Comparison of ENCODE assay signal across 29 mouse cellular contexts in genomic region chr13:115316681-115317080, GRCm38 (mm10).
"Had no signal": no experiment of that assay in that cellular context is flagged by ENCODE, and none has a peak within 500 bp of the region (broad histone marks: within the 10 kb centered on the region; RNA-seq: fewer than 3 reads in every experiment).

No protein-coding gene starts in this region.

- H3K4me3 ChIP-seq: left cerebral cortex, adult 2 months; limb, embryonic 13.5 days; liver, embryonic 12.5 days; liver, embryonic 13.5 days; liver, embryonic 15.5 days; lung, embryonic 15.5 days; megakaryocyte, embryonic 14.5 days; midbrain, embryonic 10.5 days; midbrain, embryonic 13.5 days; midbrain, embryonic 15.5 days; myocyte; neural tube, embryonic 12.5 days; neural tube, embryonic 13.5 days had no signal

- H3K4me2 ChIP-seq: limb, embryonic 13.5 days; liver, embryonic 11.5 days; liver, embryonic 12.5 days; liver, embryonic 13.5 days; liver, embryonic 15.5 days; lung, embryonic 14.5 days; lung, embryonic 15.5 days; midbrain, embryonic 11.5 days; midbrain, embryonic 13.5 days; midbrain, embryonic 15.5 days; neural tube, embryonic 12.5 days; neural tube, embryonic 13.5 days had no signal

- H3K27ac ChIP-seq: left cerebral cortex, adult 2 months; limb, embryonic 13.5 days; liver, embryonic 12.5 days; liver, embryonic 13.5 days; liver, embryonic 14.5 days; liver, embryonic 15.5 days; lung, embryonic 15.5 days; macrophage; midbrain, embryonic 10.5 days; midbrain, embryonic 13.5 days; midbrain, embryonic 15.5 days; neural tube, embryonic 12.5 days; neural tube, embryonic 13.5 days had no signal

- H3K27me3 ChIP-seq: limb, embryonic 13.5 days; liver, embryonic 12.5 days; liver, embryonic 13.5 days; liver, embryonic 15.5 days; lung, embryonic 15.5 days; megakaryocyte, embryonic 14.5 days; midbrain, embryonic 13.5 days; midbrain, embryonic 15.5 days; neural tube, embryonic 12.5 days; neural tube, embryonic 13.5 days had no signal

- H3K36me3 ChIP-seq: limb, embryonic 13.5 days; liver, embryonic 12.5 days; liver, embryonic 13.5 days; liver, embryonic 15.5 days; lung, embryonic 15.5 days; midbrain, embryonic 10.5 days; midbrain, embryonic 13.5 days; midbrain, embryonic 15.5 days; neural tube, embryonic 12.5 days; neural tube, embryonic 13.5 days had no signal

- H3K9me3 ChIP-seq: limb, embryonic 13.5 days; liver, embryonic 12.5 days; liver, embryonic 13.5 days; liver, embryonic 15.5 days; lung, embryonic 15.5 days; megakaryocyte, embryonic 14.5 days; midbrain, embryonic 10.5 days; midbrain, embryonic 13.5 days; midbrain, embryonic 15.5 days; neural tube, embryonic 12.5 days; neural tube, embryonic 13.5 days had no signal

- H3K4me1 ChIP-seq: limb, embryonic 13.5 days; liver, embryonic 12.5 days; liver, embryonic 13.5 days; liver, embryonic 15.5 days; lung, embryonic 15.5 days; megakaryocyte, embryonic 14.5 days; midbrain, embryonic 10.5 days; midbrain, embryonic 13.5 days; midbrain, embryonic 15.5 days; neural tube, embryonic 12.5 days; neural tube, embryonic 13.5 days had no signal

- H3K9ac ChIP-seq: limb, embryonic 13.5 days; liver, embryonic 12.5 days; liver, embryonic 13.5 days; liver, embryonic 14.5 days; liver, embryonic 15.5 days; liver, postnatal 0 days; lung, embryonic 14.5 days; lung, embryonic 15.5 days; midbrain, embryonic 13.5 days; midbrain, embryonic 15.5 days; neural tube, embryonic 12.5 days; neural tube, embryonic 13.5 days had no signal

- DNase-seq: left cerebral cortex, postnatal 4 days; liver; liver, embryonic 13.5 days; liver, postnatal 0 days; lung, adult 18-20 months; lung, adult 2 months; lung, embryonic 14.5 days; lung, postnatal 10 days; lung, postnatal 14 days; lung, postnatal 36 days; lung, postnatal 4 days; midbrain, embryonic 14.5 days had no signal

- ATAC-seq: liver, embryonic 12.5 days; liver, postnatal 0 days; lung, postnatal 0 days; midbrain, embryonic 13.5 days; midbrain, embryonic 15.5 days had no signal
